Mouse (Mus musculus) spleen, adult 2 months (tissue): Measurements from ENCODE around the gene D10Wsu102e.

Source experiments
- CTCF ChIP-seq: fragments of 200-500 bp; IDR thresholded peaks from 2 replicates; pipeline ENCODE4 v1.5.1; 2011; ENCODE audit warnings: mild to moderate bottlenecking, inconsistent platforms; ENCODE audit not compliant: insufficient read depth, insufficient read length, insufficient replicate concordance; ENCODE audit errors: extremely low read depth
- POLR2A ChIP-seq: fragments of 200-500 bp; IDR thresholded peaks from 2 replicates; pipeline ENCODE4 v1.6.1; 2011; ENCODE audit warnings: low read depth, low read length, inconsistent platforms

DNA sequence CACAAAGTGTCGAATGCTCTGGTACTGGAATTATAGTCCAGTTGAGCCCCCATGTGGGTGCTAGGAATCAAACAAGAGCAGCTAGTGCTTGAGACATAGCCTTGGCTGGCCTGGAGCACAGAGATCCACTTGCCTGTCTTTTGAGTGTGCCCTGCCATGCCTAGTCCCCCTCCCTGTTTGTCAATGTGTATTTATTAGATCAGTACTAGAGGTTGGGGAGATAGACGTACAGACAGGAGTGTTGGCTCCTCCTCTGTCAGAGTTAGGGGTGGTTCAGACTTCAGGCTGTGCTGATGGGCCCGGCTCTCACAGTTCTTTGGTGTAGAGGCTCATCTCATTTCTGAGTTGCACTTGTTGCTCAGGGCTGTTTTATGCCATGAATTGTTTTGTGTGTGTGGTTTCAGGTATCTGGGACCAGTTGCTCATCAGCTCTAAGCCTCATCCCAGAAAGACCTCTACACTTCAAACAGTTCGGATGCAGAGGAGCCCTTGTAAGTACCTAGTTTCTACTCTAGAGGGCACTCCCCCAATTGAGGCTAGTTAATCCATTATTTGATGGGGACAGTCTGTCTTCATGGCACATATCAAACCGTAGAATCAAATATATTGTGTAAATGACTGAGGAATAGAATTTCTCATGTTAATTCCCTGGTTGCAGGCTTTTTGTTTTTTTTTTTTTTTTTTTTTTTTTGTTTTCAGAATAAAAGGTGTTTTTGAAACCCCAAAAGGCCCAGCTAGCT lies 1.8 kb downstream of the D10Wsu102e start:
- TF ChIP-seq CTCF (peak; percentile 2; the same call in 1 of the 2 replicates), POLR2A (no peak)
